18 mouse cellular contexts compared by ENCODE assay signal in genomic region chr11:121547234-121547633, GRCm38 (mm10). TPM values are rescaled to one million over a fixed set of nuclear protein-coding genes. Genes with fewer than 3 reads are reported as not detected.
A peak's percentile ranks its signal among the peaks of the same experiment; 100 is the strongest.
DNase-seq lines count a peak whose midpoint lies in the region; ATAC-seq and TF ChIP-seq lines count a peak whose summit lies in the region.
"Had no signal": no experiment of that assay in that cellular context is flagged by ENCODE, and none has a peak within 500 bp of the region (broad histone marks: within the 10 kb centered on the region; RNA-seq: fewer than 3 reads in every experiment).

No protein-coding gene starts in this region.

- DNase-seq in heart, postnatal 36 days: no peak
- peak; percentile 68 for DNase-seq in MEL (ENCODE audit: low read depth, low spot score)
- no peak for DNase-seq in adrenal gland, postnatal 4 days (ENCODE audit: low spot score in 2 of 2)
- DNase-seq in cerebellum, adult 11-12 months: no peak
- DNase-seq in layer of hippocampus, adult 8-10 months (ENCODE audit: low spot score in 2 of 2): no peak
- DNase-seq: cerebellum, adult 9-10 months; embryo, embryonic 11 days; forebrain, postnatal 0 days; gastrocnemius, postnatal 36 days; thymus, postnatal 4 days had no signal

- H3K9ac ChIP-seq in heart, embryonic 13.5 days: no peak overlapping the region
- H3K9ac ChIP-seq in MEL (ENCODE audit: control insufficient read depth, low read depth, low read length, poor library complexity, severe bottlenecking): no peak overlapping the region
- H3K9ac ChIP-seq in liver, embryonic 15.5 days: peak overlapping the region; percentile 28
- H3K9ac ChIP-seq: forebrain, postnatal 0 days; hindbrain, embryonic 15.5 days; limb, embryonic 12.5 days; neural tube, embryonic 15.5 days had no signal

- 0 out of 2 replicates have a peak overlapping the region, but pooled peaks have one; percentile 10 for H3K4me2 ChIP-seq in heart, embryonic 13.5 days
- peak overlapping the region; percentile 60 for H3K4me2 ChIP-seq in liver, embryonic 15.5 days
- H3K4me2 ChIP-seq: hindbrain, embryonic 15.5 days; limb, embryonic 12.5 days; neural tube, embryonic 15.5 days had no signal

- TF ChIP-seq POLR2A in MEL (IDR thresholded peaks at IDR 0.05; ENCODE audit: control insufficient read depth in 1 of 2, insufficient read depth in 1 of 2, low read depth in 1 of 2, low read length in 2 of 2, poor library complexity in 1 of 2): no peak

- peak in 1 of 2 experiments; percentile 44; a peak in 2 of 4 replicates for TF ChIP-seq EP300 in MEL (IDR thresholded peaks at IDR 0.05; ENCODE audit: low read depth in 1 of 2, low read length in 2 of 2)

- intact Hi-C loops in heart, postnatal 36 days (cut with DNase I): no loop called here

- no peak for TF ChIP-seq RAD21 in MEL (IDR thresholded peaks at IDR 0.05; ENCODE audit: low read depth, low read length)

- TF ChIP-seq CTCF in MEL (IDR thresholded peaks at IDR 0.05 in 2 of 3, conservative IDR thresholded peaks at IDR 0.05 in 1 of 3; ENCODE audit: control insufficient read depth in 1 of 3, insufficient read depth in 1 of 3, low read depth in 2 of 3, low read length in 3 of 3, poor library complexity in 1 of 3, severe bottlenecking in 1 of 3): no peak

- no peaks in the 10 kb centered on the region for H3K79me2 ChIP-seq in MEL (ENCODE audit: control insufficient read depth, insufficient read depth, low read length, poor library complexity)

- peak overlapping the region; percentile 65 for H3K27ac ChIP-seq in heart, embryonic 13.5 days (replicated peaks)
- peak overlapping the region; percentile 45 for H3K27ac ChIP-seq in MEL (ENCODE audit: control insufficient read depth, low read depth, low read length)
- peak overlapping the region; percentile 96 for H3K27ac ChIP-seq in liver, embryonic 15.5 days (replicated peaks)
- H3K27ac ChIP-seq: hindbrain, embryonic 15.5 days; layer of hippocampus, adult 2 months; limb, embryonic 12.5 days; neural tube, embryonic 15.5 days had no signal

- no peaks in the 10 kb centered on the region for H3K9me3 ChIP-seq in heart, embryonic 13.5 days
- H3K9me3 ChIP-seq in MEL (replicated peaks; ENCODE audit: insufficient read depth, low read length): no peaks in the 10 kb centered on the region
- H3K9me3 ChIP-seq in liver, embryonic 15.5 days (replicated peaks): no peaks in the 10 kb centered on the region
- H3K9me3 ChIP-seq: hindbrain, embryonic 15.5 days; limb, embryonic 12.5 days; neural tube, embryonic 15.5 days had no signal

- peak; percentile 67 for ATAC-seq in heart, embryonic 13.5 days (ENCODE audit: extremely low read depth, insufficient number of reproducible peaks, low FRiP score, low TSS enrichment)
- peak; percentile 23 for ATAC-seq in erythroblast, adult 5-6 weeks (replicated peaks; ENCODE audit: low FRiP score, poor library complexity, severe bottlenecking)
- peak; percentile 59 for ATAC-seq in liver, embryonic 15.5 days (ENCODE audit: insufficient read depth)
- ATAC-seq: forebrain, postnatal 0 days; lung, postnatal 0 days had no signal

- peaks cover 48% of the 10 kb centered on the region for H3K4me1 ChIP-seq in heart, embryonic 13.5 days
- peaks cover 32 to 33% of the 10 kb centered on the region in 2 experiments for H3K4me1 ChIP-seq in MEL (ENCODE audit: control insufficient read depth in 1 of 2, insufficient read depth in 2 of 2, low read length in 2 of 2)
- H3K4me1 ChIP-seq in liver, embryonic 15.5 days (replicated peaks): peaks cover 90% of the 10 kb centered on the region

- no peaks in the 10 kb centered on the region for H3K27me3 ChIP-seq in heart, embryonic 13.5 days (replicated peaks)
- no peaks in the 10 kb centered on the region for H3K27me3 ChIP-seq in MEL (ENCODE audit: control insufficient read depth in 1 of 2, insufficient read depth in 2 of 2, low read length in 2 of 2)
- H3K27me3 ChIP-seq in liver, embryonic 15.5 days: no peaks in the 10 kb centered on the region
- H3K27me3 ChIP-seq: hindbrain, embryonic 15.5 days; limb, embryonic 12.5 days; neural tube, embryonic 15.5 days had no signal

- peaks cover 4% of the 10 kb centered on the region; the same call in 1 of the 2 replicates for H3K36me3 ChIP-seq in heart, embryonic 13.5 days
- H3K36me3 ChIP-seq in MEL (ENCODE audit: control insufficient read depth in 1 of 2, insufficient read depth in 2 of 2, low read length in 2 of 2): peaks cover 2 to 21% of the 10 kb centered on the region in 2 experiments; a peak in 2 of 4 replicates
- peaks cover 23% of the 10 kb centered on the region for H3K36me3 ChIP-seq in liver, embryonic 15.5 days (replicated peaks)
- H3K36me3 ChIP-seq: hindbrain, embryonic 15.5 days had no signal

- H3K4me3 ChIP-seq in heart, embryonic 13.5 days: no peak overlapping the region
- no peak overlapping the region for H3K4me3 ChIP-seq in MEL (ENCODE audit: control insufficient read depth in 1 of 2, insufficient read depth in 1 of 2, low read depth in 2 of 2, low read length in 2 of 2)
- peak overlapping the region; percentile 5; the same call in 1 of the 2 replicates for H3K4me3 ChIP-seq in liver, embryonic 15.5 days (replicated peaks)
- H3K4me3 ChIP-seq: hindbrain, embryonic 15.5 days; layer of hippocampus, adult 2 months; limb, embryonic 12.5 days; neural tube, embryonic 15.5 days had no signal

- WGBS in heart, embryonic 13.5 days: 61% methylated on average over 5 of the region's 5 CpGs
- 32% methylated on average over 5 of the region's 5 CpGs for WGBS in liver, embryonic 15.5 days (ENCODE audit: insufficient replicate concordance)

TF ChIP-seq in MEL, 35 proteins besides CTCF, POLR2A, EP300 and RAD21:
- peak; percentile 25; the same call in 1 of the 2 replicates for TF ChIP-seq TAL1 (IDR thresholded peaks at IDR 0.05; ENCODE audit: low read length)
- peak; percentile 61; the same call in 1 of the 2 replicates for TF ChIP-seq BHLHE40 (IDR thresholded peaks at IDR 0.05; ENCODE audit: borderline replicate concordance, low read depth, low read length)
- TF ChIP-seq POLR2AphosphoS5 (IDR thresholded peaks at IDR 0.05; ENCODE audit: borderline replicate concordance, low read depth, low read length): no peak
- TF ChIP-seq MAFK (IDR thresholded peaks at IDR 0.05; ENCODE audit: borderline replicate concordance, low read depth, low read length): peak; percentile 57; the same call in 1 of the 2 replicates
- peak; percentile 66 for TF ChIP-seq ETS1 (IDR thresholded peaks at IDR 0.05; ENCODE audit: low read depth, low read length)
- TF ChIP-seq TCF12 (IDR thresholded peaks at IDR 0.05; ENCODE audit: low read depth, low read length): peak; percentile 37; the same call in 1 of the 2 replicates
- TF ChIP-seq TBP (IDR thresholded peaks at IDR 0.05; ENCODE audit: low read depth, low read length): no peak

RNA-seq across cellular contexts. Expression of gene Zfp750, which starts 28.1 kb away (rescaled TPM):
- 0.05 and 0.37 TPM in 2 replicates for polyA plus RNA-seq in heart, embryonic 13.5 days (2015; fragmentation: Nextera tagmentation; extraction: Ambion mirVana)
- total RNA-seq in heart, postnatal 36 days (2021): not detected
- 0.08 TPM in 1 of 2 replicates, not detected in the other for total RNA-seq in MEL (2012; rRNA removed)
- polyA plus RNA-seq in MEL (2012; ENCODE audit: insufficient read depth in 1 of 2, insufficient read length in 2 of 2, low read depth in 1 of 2, low replicate concordance in 2 of 2, missing spikeins in 1 of 2): under 1 TPM in 1 of 2 experiments, not detected in 1; 0.06 TPM
- not detected in 2 replicates for total RNA-seq in erythroblast, adult 5-6 weeks (2015; ENCODE audit: low replicate concordance)
- 0.17 and 1.3 TPM in 2 replicates for total RNA-seq in erythroblast, adult 5-6 weeks (2017; ENCODE audit: low replicate concordance)
- 0.82 and 1.1 TPM in 2 replicates for polyA plus RNA-seq in liver, embryonic 15.5 days (2015; fragmentation: Nextera tagmentation; extraction: Ambion mirVana)
- 1 to 10 TPM in 1 of 2 experiments, under 1 TPM in 1; 0.70 to 1.0 TPM for total RNA-seq in adrenal gland, postnatal 4 days (2021)
- under 1 TPM in 3 of 4 experiments, not detected in 1; 0.14 to 0.37 (median 0.16) TPM for total RNA-seq in layer of hippocampus, adult 8-10 months (2022)

Comparison
In these comparisons a context has a peak if more than half of its experiments do, and no peak if none do; other contexts are left out.
1. H3K27ac ChIP-seq: peak in every context shown above with its lines; median percentile 96 in liver, embryonic 15.5 days; 65 in heart, embryonic 13.5 days; 45 in MEL.